Mouse (Mus musculus): ENCODE data around the gene Ttll6. TPM values are rescaled to one million over a fixed set of nuclear protein-coding genes. Genes with fewer than 3 reads are reported as not detected.
"Not testable (repeated sequence)": the region's sequence is repeated elsewhere in the genome, so short reads cannot be mapped to it uniquely, and the experiment has no call there.

Gene Ttll6
- 0.05 and 0.18 TPM in 2 replicates for polyA plus RNA-seq (2015; fragmentation: Nextera tagmentation; extraction: Ambion mirVana)

DNA sequence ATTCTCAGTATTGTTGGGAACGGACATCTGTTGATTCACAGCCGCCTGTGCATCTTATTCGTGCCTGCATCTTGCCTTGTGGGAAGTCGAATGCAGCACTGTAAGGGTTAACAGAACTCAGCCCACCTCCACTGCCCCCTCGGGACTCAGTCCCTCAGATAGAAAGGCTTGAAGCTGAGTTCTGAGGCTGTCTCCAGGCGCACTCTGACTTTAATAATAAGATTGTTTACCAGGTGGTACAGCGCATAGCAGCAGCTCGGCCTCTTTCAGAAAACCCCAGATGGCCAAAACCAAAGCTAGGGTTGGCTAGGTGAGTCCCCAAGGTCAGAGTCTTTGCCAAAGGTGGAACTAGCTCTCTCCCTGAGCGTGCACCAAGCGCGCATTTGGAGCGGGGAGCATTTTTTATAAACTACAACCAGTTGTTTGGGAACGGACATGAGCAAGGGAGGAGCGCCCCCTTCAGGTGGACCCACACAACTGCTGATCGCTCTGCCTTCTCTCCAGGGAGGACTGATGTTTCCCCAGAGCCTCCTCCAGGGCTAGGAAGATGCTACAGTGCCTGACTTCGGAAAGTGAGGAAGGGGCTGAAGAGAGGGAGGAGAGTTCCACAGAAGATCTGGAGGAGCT, at the start of gene Ttll6:
Ttll6 (plus strand) TSS at position 548 of the 627 bp plus-strand sequence.
- H3K36me3 ChIP-seq: no peaks in the 10 kb centered on the region
- H3K27me3 ChIP-seq: peaks cover 57% of the 10 kb centered on the region
- H3K4me1 ChIP-seq (replicated peaks): peaks cover 4% of the 10 kb centered on the region; the same call in 1 of the 2 replicates
- H3K27ac ChIP-seq: no peak within 1 kb of the TSS
- no peak for ATAC-seq (replicated peaks; ENCODE audit: insufficient number of reproducible peaks, insufficient read depth, low FRiP score, low read depth)
- H3K4me3 ChIP-seq: peak within 1 kb of the TSS; percentile 19; the same call in 1 of the 2 replicates
- no peak within 1 kb of the TSS for H3K9ac ChIP-seq
- H3K4me2 ChIP-seq: peak within 1 kb of the TSS; percentile 52
- no peaks in the 10 kb centered on the region for H3K9me3 ChIP-seq (replicated peaks)
- 20% methylated on average over 16 of the region's 16 CpGs for WGBS

DNA sequence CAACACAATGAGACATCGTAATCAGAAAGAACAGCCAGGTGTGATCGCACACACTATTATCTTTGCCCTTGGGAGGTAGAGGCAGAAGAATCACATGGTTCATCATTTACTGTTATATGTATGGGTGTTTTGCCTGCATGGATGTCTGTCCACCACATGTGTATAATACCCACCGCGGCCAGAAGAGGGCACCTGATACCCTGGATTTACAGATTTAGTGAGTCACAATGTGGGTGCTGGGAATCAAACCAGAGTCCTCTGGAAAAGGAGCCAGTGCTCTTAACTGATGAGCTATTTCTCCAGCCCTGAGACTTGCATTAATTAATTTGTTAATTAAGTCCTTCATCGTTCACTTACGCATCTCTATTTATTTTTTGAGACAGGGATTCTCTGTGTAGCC, 45.6 kb upstream of the Ttll6 start:
- 81% methylated on average over 6 of the region's 6 CpGs for WGBS
- H3K4me3 ChIP-seq: no peak overlapping the region
- H3K4me2 ChIP-seq: no peak overlapping the region
- peaks cover 9% of the 10 kb centered on the region for H3K4me1 ChIP-seq (replicated peaks)
- H3K36me3 ChIP-seq: no peaks in the 10 kb centered on the region
- ATAC-seq (replicated peaks; ENCODE audit: insufficient number of reproducible peaks, insufficient read depth, low FRiP score, low read depth): no peak
- no peak overlapping the region for H3K9ac ChIP-seq
- no peaks in the 10 kb centered on the region for H3K27me3 ChIP-seq
- no peaks in the 10 kb centered on the region for H3K9me3 ChIP-seq (replicated peaks)
- H3K27ac ChIP-seq: no peak overlapping the region

DNA sequence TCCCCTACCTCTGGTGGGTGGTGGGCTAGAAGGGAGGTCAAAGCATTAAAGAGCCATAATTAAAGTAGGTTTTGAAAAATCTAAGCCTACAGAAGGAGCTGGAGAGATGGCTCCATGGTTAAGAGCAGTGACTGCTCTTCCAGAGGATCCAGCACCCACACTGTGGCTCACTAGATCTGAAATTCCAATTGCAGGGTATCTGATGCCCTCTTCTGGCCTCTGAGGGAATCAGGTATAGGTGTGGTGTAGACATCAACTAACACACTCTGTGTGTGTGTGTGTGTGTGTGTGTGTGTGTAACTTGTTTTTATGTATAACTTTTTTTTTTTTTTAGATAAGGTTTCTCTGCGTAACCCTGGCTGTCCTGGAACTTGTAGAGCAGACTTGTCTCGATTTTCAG, 42.5 kb upstream of the Ttll6 start:
- Histone ChIP-seq H3K27ac (no peak overlapping the region), H3K36me3 (no peaks in the 10 kb centered on the region), H3K9ac (no peak overlapping the region), H3K4me1 (replicated peaks) (peaks cover 12% of the 10 kb centered on the region), H3K4me3 (no peak overlapping the region), H3K9me3 (replicated peaks) (no peaks in the 10 kb centered on the region), H3K4me2 (no peak overlapping the region), H3K27me3 (no peaks in the 10 kb centered on the region)
- 70% methylated on average over 2 of the region's 2 CpGs for WGBS
- no peak for ATAC-seq (replicated peaks; ENCODE audit: insufficient number of reproducible peaks, insufficient read depth, low FRiP score, low read depth)

DNA sequence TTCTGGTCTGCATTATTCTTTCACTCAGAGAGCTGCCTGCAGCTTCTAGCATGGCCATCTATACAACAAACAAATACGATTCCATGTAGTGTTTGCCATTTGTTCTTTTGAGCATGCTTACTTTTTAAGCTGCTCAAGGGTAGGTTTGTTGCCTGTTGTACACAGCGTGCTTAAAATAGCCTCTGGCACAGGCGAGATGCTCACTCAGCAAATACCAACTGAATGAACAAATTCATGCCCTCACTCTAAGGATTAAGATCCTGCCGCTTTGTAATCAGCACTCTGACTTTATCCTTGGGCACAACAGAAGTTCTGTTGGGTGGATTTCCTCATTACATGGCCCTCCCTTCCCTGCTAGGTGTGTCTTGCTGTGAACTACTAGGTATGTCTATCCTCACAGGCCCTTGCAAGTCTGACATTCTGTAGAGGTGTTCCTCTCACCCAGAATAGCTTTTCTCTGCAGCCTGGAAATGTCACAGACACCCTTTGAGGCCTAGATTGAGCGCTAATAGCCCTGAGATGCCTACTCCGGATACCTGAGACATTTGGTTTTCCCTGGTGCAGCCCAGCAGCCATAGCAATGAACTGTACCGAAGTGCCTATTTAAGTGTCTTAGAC, 40.8 kb upstream of the Ttll6 start:
- H3K4me1 ChIP-seq (replicated peaks): peaks cover 12% of the 10 kb centered on the region
- no peaks in the 10 kb centered on the region for H3K9me3 ChIP-seq (replicated peaks)
- H3K4me2 ChIP-seq: peak overlapping the region; percentile 23; the same call in 1 of the 2 replicates
- no peak overlapping the region for H3K9ac ChIP-seq
- H3K27me3 ChIP-seq: no peaks in the 10 kb centered on the region
- 20% methylated on average over 7 of the region's 7 CpGs for WGBS
- H3K27ac ChIP-seq: peak overlapping the region; percentile 72
- H3K36me3 ChIP-seq: no peaks in the 10 kb centered on the region
- ATAC-seq (replicated peaks; ENCODE audit: insufficient number of reproducible peaks, insufficient read depth, low FRiP score, low read depth): peak; percentile 55; the same call in 1 of the 2 replicates
- no peak overlapping the region for H3K4me3 ChIP-seq

DNA sequence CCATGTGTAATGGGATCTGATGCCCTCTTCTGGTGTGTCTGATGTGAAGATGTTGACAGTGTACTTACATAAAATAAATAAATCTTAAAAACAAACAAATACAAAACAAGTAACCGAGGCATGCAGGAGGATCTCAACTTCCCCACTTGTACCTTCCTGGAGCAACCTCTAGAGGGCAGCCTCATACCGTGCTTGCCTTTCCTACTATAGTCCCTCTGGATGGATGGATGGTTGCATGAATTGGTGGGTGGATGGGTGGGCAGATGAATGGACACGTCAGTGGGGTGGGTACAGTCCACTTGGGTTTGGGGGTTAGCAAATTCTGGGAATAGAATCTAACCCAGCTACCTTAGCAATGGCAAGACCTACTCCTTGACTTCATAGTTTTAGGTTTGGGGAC, 40.2 kb upstream of the Ttll6 start:
- Histone ChIP-seq H3K4me3 (no peak overlapping the region), H3K9me3 (replicated peaks) (no peaks in the 10 kb centered on the region), H3K27me3 (no peaks in the 10 kb centered on the region), H3K9ac (no peak overlapping the region), H3K4me2 (no peak overlapping the region), H3K27ac (peak overlapping the region; percentile 72), H3K36me3 (no peaks in the 10 kb centered on the region), H3K4me1 (replicated peaks) (peaks cover 12% of the 10 kb centered on the region)
- WGBS: 11% methylated on average over 3 of the region's 3 CpGs
- ATAC-seq (replicated peaks; ENCODE audit: insufficient number of reproducible peaks, insufficient read depth, low FRiP score, low read depth): no peak

DNA sequence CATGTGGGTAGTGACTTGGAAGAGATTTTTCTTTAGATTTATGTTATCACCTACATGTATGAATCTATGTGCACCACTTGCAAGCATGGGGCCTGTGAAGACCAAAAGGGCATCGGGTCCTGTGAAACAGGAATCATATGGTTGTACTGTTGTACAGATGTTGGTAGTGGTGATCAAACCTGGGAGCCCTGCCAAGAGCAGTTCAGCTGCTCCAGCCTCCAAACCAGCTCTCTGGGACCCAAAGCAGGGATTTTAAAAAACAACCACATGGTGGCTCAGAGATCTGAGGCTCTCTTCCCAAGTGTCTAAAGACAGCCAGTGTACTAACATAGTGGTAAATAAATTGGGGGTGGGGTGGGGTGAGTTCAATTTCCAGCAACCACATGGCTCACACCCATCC, 25.2 kb upstream of the Ttll6 start:
- no peak for ATAC-seq (replicated peaks; ENCODE audit: insufficient number of reproducible peaks, insufficient read depth, low FRiP score, low read depth)
- H3K4me1 ChIP-seq (replicated peaks): no peaks in the 10 kb centered on the region
- 74% methylated on average over 1 of the region's 1 CpGs for WGBS
- H3K27me3 ChIP-seq: peaks cover 6% of the 10 kb centered on the region; the same call in 1 of the 2 replicates
- no peaks in the 10 kb centered on the region for H3K9me3 ChIP-seq (replicated peaks)
- no peak overlapping the region for H3K9ac ChIP-seq
- H3K4me2 ChIP-seq: no peak overlapping the region
- no peak overlapping the region for H3K4me3 ChIP-seq
- H3K27ac ChIP-seq: no peak overlapping the region
- H3K36me3 ChIP-seq: no peaks in the 10 kb centered on the region

DNA sequence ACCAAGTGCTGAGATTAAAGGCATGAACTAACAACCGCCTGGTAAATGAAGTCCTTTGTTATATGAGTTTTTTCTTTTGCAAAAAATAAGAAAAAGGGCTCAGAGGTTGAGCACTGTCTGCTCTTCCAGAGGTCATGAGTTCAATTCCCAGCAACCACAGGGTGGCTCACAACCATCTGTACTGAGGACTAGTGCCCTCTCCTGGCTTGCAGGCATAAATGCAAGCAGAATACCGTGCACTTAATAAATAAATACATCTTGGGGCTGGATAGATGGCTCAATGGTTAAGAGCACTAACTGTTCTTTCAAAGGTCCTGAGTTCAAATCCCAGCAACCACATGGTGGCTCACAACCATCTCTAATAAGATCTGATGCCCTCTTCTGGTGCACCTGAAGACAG, 22.6 kb upstream of the Ttll6 start:
- not testable (repeated sequence) for H3K4me1 ChIP-seq (replicated peaks); H3K36me3 ChIP-seq; ATAC-seq (replicated peaks; ENCODE audit: insufficient number of reproducible peaks, insufficient read depth, low FRiP score, low read depth); H3K4me2 ChIP-seq; H3K27ac ChIP-seq; H3K9me3 ChIP-seq (replicated peaks); H3K9ac ChIP-seq; H3K4me3 ChIP-seq; H3K27me3 ChIP-seq
- 55% methylated on average over 2 of the region's 2 CpGs for WGBS

DNA sequence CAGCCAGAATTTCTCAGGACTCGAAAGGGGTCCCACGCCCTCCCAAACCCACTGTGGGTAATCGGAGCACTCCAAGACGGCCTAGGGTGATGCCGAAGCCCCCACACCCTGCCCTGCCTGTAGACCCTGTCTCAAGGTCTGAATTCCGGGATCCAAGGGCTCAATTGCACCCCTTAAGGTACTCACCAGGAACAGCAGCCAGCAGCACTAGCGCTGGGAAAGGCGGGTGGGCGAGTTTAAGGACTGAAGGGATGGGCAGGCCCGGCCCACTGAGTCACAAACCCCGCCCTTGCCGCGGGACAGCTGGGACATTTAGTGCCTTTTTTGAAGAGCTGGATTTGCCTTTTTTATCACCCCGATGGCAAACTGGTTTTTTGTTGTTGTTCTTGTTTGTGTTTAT, 21.8 kb upstream of the Ttll6 start, which contains the start of gene Calcoco2:
Calcoco2 (minus strand) TSS at position 214 of the 400 bp plus-strand sequence.
- ATAC-seq (replicated peaks; ENCODE audit: insufficient number of reproducible peaks, insufficient read depth, low FRiP score, low read depth): no peak
- 31% methylated on average over 14 of the region's 14 CpGs for WGBS
- Histone ChIP-seq H3K9me3 (replicated peaks) (no peaks in the 10 kb centered on the region), H3K36me3 (no peaks in the 10 kb centered on the region), H3K4me2 (no peak within 1 kb of the TSS), H3K9ac (no peak within 1 kb of the TSS), H3K27me3 (peaks cover 6% of the 10 kb centered on the region; the same call in 1 of the 2 replicates), H3K4me1 (replicated peaks) (no peaks in the 10 kb centered on the region), H3K4me3 (no peak within 1 kb of the TSS), H3K27ac (no peak within 1 kb of the TSS)

DNA sequence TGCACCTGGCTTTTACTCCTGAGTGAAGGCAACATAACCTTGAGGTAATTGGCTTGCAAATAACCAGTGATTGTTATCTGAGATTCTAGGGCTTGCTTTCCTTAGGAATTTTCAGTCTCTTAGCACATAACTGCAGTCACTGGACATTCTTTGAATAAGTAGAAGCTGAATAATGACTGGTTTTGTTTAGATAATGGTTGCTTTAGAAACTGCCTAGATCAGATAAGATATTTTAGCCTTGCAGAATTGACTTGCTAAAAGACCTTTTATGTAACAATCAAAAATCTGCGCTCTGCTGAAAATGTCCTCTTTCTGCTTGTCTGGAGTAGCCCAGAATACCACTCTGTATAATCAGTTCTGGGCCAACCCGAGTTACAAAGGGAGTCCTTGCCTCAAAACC, 19.5 kb upstream of the Ttll6 start:
- no peak overlapping the region for H3K27ac ChIP-seq
- WGBS: 43% methylated on average over 2 of the region's 2 CpGs
- H3K36me3 ChIP-seq: no peaks in the 10 kb centered on the region
- H3K9ac ChIP-seq: no peak overlapping the region
- peaks cover 6% of the 10 kb centered on the region; the same call in 1 of the 2 replicates for H3K27me3 ChIP-seq
- H3K4me3 ChIP-seq: no peak overlapping the region
- H3K4me2 ChIP-seq: no peak overlapping the region
- H3K4me1 ChIP-seq (replicated peaks): no peaks in the 10 kb centered on the region
- ATAC-seq (replicated peaks; ENCODE audit: insufficient number of reproducible peaks, insufficient read depth, low FRiP score, low read depth): no peak
- no peaks in the 10 kb centered on the region for H3K9me3 ChIP-seq (replicated peaks)

DNA sequence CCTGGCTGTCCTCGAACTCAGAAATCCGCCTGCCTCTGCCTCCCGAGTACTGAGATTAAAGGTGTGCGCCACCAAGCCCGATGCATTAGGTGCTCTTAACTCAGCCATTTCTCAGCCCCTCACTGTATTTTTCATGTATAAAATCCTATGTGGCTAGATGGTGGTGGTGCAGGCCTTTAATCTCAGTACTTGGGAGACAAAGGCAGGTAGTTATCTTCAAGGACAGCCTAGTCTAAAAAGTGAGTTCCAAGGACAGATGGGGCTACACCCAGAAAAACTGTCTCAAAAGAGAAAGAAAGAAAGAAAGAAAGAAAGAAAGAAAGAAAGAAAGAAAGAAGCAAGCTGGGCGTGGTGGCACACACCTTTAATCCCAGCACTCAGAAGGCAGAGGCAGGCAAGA, 18.2 kb upstream of the Ttll6 start:
- no peak for ATAC-seq (replicated peaks; ENCODE audit: insufficient number of reproducible peaks, insufficient read depth, low FRiP score, low read depth)
- no peaks in the 10 kb centered on the region for H3K4me1 ChIP-seq (replicated peaks)
- H3K36me3 ChIP-seq: no peaks in the 10 kb centered on the region
- peaks cover 9% of the 10 kb centered on the region; the same call in 1 of the 2 replicates for H3K27me3 ChIP-seq
- 84% methylated on average over 6 of the region's 6 CpGs for WGBS
- no peak overlapping the region for H3K4me2 ChIP-seq
- no peak overlapping the region for H3K27ac ChIP-seq
- H3K9me3 ChIP-seq (replicated peaks): no peaks in the 10 kb centered on the region
- H3K4me3 ChIP-seq: no peak overlapping the region
- H3K9ac ChIP-seq: no peak overlapping the region

DNA sequence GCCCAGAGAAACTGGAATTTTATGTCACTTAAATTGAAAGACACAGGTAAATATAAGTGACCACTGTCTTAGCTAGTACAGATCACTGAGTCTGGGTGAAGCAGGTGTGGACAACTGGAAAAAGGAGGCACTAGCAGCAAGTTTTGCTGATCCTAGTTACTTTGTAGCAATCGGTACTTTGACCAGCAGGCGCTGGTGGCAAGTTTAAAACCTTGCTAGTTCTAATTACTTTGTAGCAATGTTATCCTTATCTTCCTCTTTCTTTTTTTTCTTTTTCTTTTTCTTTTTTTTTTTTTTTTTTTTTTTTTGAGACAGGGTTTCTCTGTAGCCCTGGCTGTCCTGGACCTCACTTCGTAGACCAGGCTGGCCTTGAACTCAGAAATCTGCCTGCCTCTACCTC, 17.5 kb upstream of the Ttll6 start:
- no peaks in the 10 kb centered on the region for H3K4me1 ChIP-seq (replicated peaks)
- H3K36me3 ChIP-seq: no peaks in the 10 kb centered on the region
- no peaks in the 10 kb centered on the region for H3K9me3 ChIP-seq (replicated peaks)
- 79% methylated on average over 3 of the region's 3 CpGs for WGBS
- no peak overlapping the region for H3K27ac ChIP-seq
- no peak overlapping the region for H3K4me3 ChIP-seq
- H3K4me2 ChIP-seq: no peak overlapping the region
- H3K27me3 ChIP-seq: peaks cover 11% of the 10 kb centered on the region; the same call in 1 of the 2 replicates
- no peak overlapping the region for H3K9ac ChIP-seq
- no peak for ATAC-seq (replicated peaks; ENCODE audit: insufficient number of reproducible peaks, insufficient read depth, low FRiP score, low read depth)

DNA sequence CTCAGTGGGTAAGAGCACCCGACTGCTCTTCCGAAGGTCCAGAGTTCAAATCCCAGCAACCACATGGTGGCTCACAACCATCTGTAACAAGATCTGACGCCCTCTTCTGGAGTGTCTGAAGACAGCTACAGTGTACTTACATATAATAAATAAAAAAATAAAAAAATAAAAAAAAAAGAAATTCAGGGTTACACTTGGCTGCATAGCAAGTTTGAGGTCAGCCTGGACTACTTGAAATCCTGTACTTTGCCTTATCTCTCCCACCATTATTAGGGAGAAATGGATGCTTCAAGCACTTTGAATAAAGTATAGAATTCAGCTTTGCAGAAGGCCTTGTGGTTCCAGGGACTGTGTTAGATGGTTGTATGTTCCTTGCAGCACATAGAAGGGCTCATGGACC, 16.7 kb upstream of the Ttll6 start:
- H3K4me3 ChIP-seq; H3K4me2 ChIP-seq; H3K9me3 ChIP-seq (replicated peaks); H3K36me3 ChIP-seq; H3K9ac ChIP-seq; ATAC-seq (replicated peaks; ENCODE audit: insufficient number of reproducible peaks, insufficient read depth, low FRiP score, low read depth); H3K4me1 ChIP-seq (replicated peaks); H3K27ac ChIP-seq: not testable (repeated sequence)
- H3K27me3 ChIP-seq: peaks cover 11% of the 10 kb centered on the region; the same call in 1 of the 2 replicates
- WGBS: 80% methylated on average over 3 of the region's 3 CpGs

Data from heart, embryonic 15.5 days (tissue).